Mouse (Mus musculus): ENCODE measurements around the gene Zc3h12c.
"Not testable (repeated sequence)": the region's sequence is repeated elsewhere in the genome, so short reads cannot be mapped to it uniquely, and the experiment has no call there.

Zc3h12c gene

GRCm38 (mm10) chr9:52102060-52102844, 66.1 kb downstream of the Zc3h12c start:
- no peak for DNase-seq (ENCODE audit: low spot score)

- DNase-seq (ENCODE audit: low spot score), result no peak
These were observed 67.9 kb downstream of the Zc3h12c start for GRCm38 (mm10) chr9:52100426-52100825.

DNA sequence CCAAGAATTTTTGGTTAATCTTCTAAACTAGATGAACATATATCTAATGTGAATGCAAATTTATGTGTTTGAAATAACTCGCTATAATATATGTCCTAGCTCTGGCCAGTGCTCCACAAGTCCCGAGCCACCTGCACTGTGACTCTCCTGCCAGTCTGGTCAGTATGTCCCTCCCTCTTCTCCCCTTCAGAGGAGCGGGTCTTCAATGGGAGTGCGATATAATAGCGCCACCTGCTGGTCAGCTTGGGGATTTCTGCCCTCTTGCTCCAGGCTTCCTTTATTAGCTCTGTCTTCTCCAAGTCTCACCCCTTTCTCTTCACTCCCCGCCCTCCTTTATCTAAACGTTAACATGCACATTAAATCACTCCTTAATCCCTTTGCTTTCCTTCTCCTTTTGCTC, 69.8 kb downstream of the Zc3h12c start:
- DNase-seq (ENCODE audit: low spot score), result peak; percentile 68

GRCm38 (mm10) chr9:52097386-52097785, 71.0 kb downstream of the Zc3h12c start:
- no peak for DNase-seq (ENCODE audit: low spot score)

DNA sequence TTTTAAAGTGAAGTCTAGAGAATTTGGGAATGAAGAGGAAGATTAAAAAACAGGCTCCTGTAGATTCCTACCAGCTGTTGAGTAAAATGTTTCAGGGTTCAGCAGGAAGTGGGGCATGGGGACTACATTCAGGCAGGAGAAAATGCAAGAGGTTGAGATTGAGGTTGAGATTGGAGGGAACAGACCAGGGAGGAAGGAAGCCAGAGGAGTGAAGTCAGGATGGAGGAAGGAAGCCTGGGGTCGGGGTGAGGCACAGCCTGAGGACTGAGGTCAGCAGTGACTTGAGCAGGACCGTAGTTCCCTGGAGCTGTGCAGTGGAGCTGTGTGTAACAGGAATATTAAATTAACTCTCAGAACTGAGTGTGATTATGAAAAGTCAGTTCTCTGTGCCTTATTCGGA, 72.7 kb downstream of the Zc3h12c start:
- DNase-seq (ENCODE audit: low spot score), result no peak

- no peak for DNase-seq (ENCODE audit: low spot score)
These were observed 73.8 kb downstream of the Zc3h12c start for GRCm38 (mm10) chr9:52094471-52094980.

DNA sequence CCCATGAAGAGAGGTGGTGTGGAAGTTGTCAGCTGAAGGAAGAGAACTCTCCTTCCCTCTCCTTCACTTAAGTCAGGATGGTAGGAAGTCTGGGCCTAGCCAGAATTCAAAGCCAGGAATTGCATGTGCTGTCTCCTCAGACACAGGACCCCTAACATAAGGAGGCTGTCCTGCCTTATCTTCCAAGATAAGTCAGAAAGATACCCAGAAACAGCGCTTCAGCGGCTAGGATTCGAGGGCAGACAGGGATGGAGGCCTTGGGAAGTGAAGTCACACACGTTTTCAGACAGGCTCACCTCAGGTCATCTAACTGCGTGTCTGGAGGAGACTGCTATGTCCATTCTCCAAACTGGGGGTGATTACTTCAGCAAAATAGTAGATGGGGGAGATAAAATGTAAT, 74.4 kb downstream of the Zc3h12c start:
- no peak for DNase-seq (ENCODE audit: low spot score)

GRCm38 (mm10) chr9:52093108-52093507, 75.3 kb downstream of the Zc3h12c start:
- no peak for DNase-seq (ENCODE audit: low spot score)

- no peak for DNase-seq (ENCODE audit: low spot score)
These were observed 76.1 kb downstream of the Zc3h12c start for GRCm38 (mm10) chr9:52092311-52092710.

- no peak for DNase-seq (ENCODE audit: low spot score)
These were observed 76.6 kb downstream of the Zc3h12c start for GRCm38 (mm10) chr9:52091752-52092151.

- no peak for DNase-seq (ENCODE audit: low spot score)
These were observed 86.0 kb downstream of the Zc3h12c start for GRCm38 (mm10) chr9:52082414-52082813.

DNA sequence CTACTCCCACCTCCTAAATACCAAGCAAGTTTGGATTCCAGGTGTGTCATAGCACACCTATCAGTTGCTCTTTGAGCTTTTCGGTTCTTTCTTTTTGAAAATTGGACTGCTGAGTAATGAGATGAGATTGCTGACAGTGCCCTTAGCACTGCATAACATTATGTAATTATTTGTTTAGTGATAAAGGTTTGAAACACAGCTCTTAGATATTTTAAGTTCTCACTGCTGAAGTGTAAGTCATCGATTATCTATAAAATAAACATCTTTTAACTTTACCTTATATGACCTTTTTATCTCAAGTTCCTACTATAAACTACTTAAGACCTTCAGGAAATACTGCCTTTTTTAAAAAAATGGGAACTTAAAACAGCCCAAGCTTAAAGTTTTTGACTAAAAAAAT, 86.4 kb downstream of the Zc3h12c start:
- DNase-seq (ENCODE audit: low spot score), result no peak

GRCm38 (mm10) chr9:52077692-52078091, 90.7 kb downstream of the Zc3h12c start:
- no peak for DNase-seq (ENCODE audit: low spot score)

- no peak for DNase-seq (ENCODE audit: low spot score)
These were observed 92.3 kb downstream of the Zc3h12c start for GRCm38 (mm10) chr9:52076089-52076488.

DNA sequence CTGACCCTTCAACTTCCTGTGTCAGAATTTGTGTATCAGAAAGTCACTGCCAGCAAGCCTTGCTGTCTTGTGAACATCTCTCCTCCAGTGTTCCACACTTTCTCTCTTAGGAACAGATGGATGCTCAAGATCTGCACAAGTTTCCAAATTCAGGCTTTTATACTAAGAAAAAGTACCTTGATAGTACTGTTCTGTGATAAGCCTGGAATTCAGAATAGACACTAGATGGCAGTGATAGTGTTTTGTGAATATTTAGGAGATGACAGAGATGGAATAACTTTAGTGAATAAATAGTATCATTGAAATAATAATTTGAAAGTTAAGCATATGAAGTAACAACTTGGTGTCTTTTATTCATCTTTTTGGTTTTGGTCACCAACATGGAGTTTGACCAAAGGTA, 96.2 kb downstream of the Zc3h12c start:
- no peak for DNase-seq (ENCODE audit: low spot score)

DNA sequence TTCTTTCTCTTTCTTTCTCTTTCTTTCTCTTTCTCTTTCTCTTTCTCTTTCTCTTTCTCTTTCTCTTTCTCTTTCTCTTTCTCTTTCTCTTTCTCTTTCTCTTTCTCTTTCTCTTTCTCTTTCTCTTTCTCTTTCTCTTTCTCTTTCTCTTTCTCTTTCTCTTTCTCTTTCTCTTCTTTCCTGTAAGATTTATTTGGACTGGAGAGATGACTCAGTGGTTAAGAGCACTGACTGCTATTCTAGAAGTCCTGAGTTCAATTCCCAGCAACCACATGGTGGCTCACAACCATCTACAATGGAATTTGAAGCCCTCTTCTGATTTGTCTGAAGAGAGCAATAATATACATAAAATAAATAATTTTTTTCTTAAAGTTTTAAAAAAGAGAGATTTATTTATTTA, 97.0 kb downstream of the Zc3h12c start:
- not testable (repeated sequence) for DNase-seq (ENCODE audit: low spot score)

GRCm38 (mm10) chr9:52070052-52070451, 98.3 kb downstream of the Zc3h12c start:
- DNase-seq (ENCODE audit: low spot score), result no peak
